Mouse (Mus musculus) B cell, adult 2 months (primary cell): Measurements from ENCODE around the gene Tnfsf9.

Experiments used
- DNase-seq, 2 experiments: peaks; one replicate each; pipeline ENCODE4 v3.0.0; 2022

Tnfsf9 gene

DNA sequence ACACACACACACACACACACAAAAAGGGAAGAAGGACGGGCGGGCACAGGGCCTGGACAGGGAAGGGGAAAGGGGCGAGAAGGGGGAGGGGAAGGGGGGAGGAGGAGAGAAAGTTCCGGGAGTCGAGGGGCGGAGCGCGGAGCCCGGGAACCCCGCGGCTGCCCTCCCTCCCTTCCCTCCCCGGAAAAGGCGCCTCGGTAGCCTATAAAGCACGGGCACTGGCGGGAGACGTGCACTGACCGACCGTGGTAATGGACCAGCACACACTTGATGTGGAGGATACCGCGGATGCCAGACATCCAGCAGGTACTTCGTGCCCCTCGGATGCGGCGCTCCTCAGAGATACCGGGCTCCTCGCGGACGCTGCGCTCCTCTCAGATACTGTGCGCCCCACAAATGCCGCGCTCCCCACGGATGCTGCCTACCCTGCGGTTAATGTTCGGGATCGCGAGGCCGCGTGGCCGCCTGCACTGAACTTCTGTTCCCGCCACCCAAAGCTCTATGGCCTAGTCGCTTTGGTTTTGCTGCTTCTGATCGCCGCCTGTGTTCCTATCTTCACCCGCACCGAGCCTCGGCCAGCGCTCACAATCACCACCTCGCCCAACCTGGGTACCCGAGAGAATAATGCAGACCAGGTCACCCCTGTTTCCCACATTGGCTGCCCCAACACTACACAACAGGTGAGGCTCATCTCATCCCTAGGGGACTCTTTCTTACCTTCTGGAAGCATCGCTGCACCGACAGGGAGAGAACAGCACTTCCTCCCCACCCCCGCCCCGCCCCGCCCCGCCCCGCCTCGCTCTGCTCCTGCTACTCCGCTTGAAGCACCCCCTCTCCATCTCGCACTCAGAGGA, at the start of gene Tnfsf9:
Tnfsf9 (plus strand) TSS at position 145 of the 854 bp plus-strand sequence.
- DNase-seq: peak; percentile 21 to 30

DNA sequence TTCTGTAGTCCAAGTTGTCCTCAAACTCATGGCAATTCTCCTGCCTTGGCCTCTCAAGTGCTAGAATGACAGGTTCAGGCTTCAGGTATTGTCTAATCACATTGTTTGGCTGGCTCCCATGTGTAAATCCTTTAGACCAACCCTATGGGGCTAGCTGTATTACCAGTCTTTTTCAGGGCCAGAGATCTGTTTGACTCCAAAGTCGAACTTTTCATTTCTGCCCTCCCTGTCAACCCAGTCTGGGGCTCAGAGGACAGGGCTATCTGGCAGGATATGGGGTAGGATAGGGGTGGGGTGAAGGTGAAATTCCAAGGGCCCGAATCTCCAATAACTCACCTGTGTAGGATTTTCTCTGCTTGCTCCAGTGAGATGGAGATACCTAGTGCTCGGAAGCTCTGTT, 48.9 kb upstream of the Tnfsf9 start:
- no peak for DNase-seq

DNA sequence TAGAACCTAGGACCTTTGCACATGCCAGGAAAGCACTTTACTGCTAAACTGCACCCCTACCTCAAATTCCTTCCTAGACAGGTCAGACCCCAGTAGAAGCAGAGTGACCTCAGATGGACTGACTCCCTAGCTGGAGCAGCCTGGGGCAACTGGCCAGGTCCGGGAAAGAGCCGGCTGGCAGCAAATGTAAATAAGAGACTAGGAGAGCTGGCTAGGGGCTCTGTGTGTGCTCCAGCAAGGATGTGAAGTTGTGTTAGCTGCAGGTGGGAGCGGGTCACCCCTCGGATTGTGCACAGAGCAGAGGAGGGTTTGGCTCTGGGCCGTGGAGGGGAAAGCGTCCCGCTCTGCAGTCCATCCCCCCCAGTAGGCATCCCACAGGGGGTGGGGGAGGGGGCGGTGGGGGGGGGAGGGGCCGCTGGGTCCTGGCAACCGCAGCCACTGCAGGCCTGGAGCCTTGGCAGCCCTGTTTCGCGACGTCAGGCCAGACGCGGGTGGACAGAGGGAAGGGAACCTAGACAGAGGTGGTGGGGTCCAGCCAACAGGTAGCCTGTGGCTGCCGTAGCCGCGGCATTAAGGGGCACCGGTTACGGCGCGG, 46.1 kb upstream of the Tnfsf9 start, which contains the start of gene Crb3:
Crb3 (plus strand) TSS at position 215 of the 595 bp plus-strand sequence.
- DNase-seq: no peak

DNA sequence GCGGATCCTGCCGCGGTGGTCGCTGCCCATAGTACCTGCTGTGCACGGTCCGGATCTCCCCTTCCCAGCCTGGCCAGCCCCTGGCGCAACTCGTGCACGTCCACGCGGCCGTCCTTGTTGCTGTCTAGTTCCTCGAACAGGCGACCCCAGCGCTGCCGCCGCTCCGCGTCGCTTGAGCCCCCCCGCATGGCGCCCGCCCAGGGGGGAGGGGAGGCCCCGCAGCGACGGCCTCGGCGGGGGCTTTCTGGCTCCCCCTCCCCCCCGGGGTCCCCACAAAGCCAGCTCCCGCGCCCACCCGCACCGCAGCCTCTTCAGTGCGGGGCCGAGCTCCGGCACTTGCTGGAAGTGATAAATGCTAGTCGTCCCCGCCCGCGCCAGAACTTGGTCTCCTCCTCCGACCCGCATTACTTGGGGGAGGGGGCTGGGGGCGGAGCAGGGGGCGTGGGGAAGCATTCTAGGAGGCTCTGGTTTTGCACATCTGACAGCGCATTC, 45.6 kb upstream of the Tnfsf9 start, which contains the start of gene Slc25a23:
Slc25a23 (minus strand) TSS at position 378 of the 492 bp plus-strand sequence.
- DNase-seq: peak; percentile 58 to 59

DNA sequence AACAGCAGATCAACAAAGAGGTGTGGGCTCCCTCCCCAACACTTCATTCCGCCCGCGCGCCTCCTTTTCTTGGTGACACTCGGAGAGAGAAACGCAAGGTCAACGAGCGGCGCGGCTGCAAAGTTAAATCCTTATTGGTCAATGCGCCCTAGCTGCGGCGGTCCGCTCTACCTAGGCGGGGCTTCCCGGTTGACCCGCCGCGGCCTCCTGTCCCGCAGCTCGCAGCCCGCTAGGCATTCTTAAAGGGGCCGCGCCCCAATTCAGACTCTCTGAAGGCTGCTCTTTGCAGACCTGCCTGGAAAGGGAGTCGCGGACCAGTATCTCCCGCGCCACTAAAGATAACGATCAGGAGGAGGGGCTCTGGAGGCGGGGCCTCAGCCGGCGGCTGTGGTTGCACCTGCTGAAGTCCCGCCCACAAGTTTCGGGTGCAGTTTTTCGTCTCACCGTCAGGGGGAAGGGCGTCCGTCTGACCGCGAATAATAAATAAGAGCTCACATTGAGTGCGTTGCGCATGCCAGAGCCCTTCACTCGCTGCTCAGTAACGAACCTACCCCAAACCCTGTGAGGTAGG, 44.8 kb upstream of the Tnfsf9 start:
- DNase-seq: peak; percentile 97 to 98

DNA sequence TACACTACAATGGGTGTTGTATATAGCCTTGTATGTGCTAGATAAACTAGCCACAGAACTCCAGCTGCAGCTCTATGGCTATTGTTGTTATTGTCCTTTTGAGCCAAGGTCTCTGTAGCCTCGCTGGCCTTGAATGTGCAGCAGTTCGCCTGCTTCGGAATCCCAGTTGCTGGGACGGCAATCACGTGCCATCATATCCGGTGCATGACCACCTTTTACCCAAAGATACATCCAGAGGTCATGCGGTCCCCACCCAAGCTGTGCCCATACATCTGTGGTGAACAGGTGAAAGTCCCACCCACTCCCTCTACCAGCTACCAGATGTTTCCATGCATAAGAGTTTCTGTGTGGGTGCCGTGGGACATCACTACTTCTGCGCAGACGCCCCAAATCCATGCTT, 44.1 kb upstream of the Tnfsf9 start:
- DNase-seq: peak; percentile 35 to 37

DNA sequence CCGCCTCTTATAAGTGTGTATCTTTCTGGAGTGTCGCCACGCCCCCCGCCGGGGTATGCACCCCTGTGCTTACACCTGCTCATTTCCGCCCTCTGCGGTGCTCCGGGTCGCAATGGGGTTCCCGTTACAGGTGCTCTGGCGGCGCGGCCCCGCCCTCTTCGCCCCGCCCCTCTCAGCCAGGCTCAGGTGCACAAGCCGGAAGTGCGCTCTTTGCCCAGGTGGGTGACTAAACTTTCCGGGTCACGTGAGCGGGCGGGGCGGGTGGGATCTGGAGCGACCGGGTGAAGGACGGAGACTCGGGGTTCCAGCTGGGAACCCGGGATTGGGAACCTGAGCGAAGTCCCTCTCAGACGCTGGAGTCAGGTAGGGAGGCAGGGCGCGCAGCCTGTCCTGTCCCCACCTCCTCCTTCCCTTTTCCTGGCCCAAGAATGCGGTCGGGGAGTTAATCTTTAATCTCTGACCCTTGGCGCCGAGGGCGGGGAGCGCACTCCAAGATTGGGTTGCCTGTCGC, 43.1 kb upstream of the Tnfsf9 start:
- DNase-seq: peak; percentile 66 to 71

DNA sequence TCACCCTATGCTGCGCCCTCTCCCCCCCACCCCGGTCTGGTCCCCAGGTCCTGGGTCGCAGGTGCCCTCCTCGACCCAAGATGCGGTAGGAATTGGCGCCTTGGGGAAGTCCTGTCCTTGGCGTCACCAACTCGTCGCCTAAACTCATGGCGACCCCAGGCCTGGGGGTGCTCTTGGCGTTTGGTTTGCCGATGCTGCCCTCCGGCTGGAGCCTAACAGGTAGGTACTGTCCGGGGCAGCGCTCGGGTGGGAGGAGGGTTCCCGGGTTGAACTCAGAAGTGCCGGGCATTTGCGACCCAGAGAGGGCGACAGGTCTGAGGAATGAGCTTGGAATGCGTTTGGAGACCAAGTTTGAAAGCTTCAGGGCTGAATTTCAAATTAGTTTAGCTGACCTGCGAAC, 42.6 kb upstream of the Tnfsf9 start:
- no peak for DNase-seq

DNA sequence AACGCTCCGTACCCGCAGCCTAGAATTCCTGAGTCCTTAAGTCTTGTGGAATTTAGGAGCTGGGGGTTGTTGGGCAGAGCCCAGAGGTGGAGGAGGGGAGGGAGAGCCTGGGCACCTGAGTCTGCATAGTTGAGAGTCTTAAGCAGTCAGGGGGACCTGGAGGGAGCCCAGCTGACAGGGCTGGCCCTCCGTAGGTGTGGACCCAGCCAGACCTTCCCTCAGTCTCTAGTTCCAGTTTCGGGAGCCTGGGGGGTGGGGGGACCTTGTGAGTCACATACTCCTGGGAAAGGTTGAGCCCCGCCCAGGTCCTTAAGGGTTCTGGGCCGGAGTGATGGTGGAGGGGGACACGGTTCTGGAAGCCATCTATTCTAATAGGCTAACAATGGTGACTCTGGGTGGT, 42.1 kb upstream of the Tnfsf9 start:
- no peak for DNase-seq

DNA sequence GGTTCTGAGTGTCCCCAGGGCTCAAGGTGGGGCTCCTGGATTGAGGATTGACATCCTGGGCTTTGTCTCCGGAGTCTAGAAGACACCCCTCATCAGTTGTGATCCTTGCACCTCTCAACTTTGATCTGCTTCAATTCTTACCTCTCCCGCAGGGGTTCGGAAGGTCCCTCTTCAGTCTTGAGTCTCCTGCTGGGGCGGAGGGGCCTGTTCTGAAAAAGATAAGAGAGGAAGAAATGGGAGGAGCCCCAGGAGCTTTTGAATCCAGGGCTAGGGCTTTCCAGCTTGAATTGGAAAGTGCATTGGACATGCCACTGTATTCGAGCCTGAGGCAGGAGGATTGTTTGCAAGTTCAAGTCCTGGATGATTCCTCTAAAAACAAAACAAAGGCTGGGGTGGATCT, 38.2 kb upstream of the Tnfsf9 start:
- DNase-seq: no peak

DNA sequence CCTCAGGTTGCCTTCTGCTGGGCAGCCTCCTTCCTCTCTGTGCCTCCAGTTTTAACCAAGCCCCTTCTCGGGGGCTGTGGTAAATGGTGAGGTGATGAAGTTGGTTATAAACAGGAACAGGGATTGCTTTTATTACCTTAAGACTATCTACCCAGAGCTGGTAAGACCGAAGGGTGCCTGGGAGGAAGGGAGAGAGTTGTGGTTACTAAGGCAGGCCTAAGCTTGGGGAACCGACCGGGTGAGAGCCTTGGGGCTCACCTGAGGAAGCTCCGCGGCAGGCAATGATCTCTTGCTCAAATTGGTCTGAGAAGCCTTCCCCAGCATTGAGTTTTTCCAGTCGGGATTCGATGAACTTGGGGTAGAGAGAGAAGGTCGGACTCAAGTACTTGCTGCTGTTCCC, 34.9 kb upstream of the Tnfsf9 start:
- no peak for DNase-seq

DNA sequence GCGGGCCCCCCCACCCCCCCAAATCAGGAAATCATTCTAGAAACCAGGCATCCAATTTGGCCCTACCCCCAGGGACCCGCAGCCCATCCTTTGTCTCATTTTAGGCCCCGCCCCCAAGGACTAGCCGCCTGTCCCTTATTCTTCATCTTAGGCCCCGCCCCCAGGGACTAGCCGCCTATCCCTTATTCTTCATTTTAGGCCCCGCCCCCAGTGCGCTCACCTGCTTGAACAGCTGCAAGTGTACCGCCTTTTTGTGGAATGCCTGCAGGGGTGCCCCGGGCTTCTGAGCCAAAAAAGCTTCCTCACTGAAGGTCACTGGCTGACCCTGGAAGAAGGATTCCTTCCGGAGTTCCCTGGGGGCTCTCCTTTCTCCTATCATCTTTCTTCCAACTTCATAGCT, 34.4 kb upstream of the Tnfsf9 start:
- DNase-seq: no peak

DNA sequence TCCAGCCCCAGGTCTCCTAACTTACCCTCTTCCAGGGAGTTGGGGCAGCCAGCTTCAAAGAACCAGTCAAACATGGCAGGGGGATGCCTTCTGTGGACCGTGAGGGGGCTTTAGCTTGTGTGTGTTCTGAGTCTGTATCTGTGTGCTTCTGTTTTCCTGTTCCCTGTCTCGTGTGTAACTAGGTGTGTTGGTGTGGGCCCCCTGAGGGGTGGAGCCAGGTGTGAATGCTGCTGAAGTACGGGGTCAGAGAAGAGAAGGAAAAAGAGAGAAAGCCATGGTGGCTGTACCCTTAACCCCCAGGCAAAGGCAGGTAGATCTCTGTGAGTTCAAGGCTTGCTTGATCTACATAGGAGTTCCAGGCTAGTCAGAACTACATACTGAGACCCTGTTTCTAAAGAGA, 28.2 kb upstream of the Tnfsf9 start:
- DNase-seq: no peak

DNA sequence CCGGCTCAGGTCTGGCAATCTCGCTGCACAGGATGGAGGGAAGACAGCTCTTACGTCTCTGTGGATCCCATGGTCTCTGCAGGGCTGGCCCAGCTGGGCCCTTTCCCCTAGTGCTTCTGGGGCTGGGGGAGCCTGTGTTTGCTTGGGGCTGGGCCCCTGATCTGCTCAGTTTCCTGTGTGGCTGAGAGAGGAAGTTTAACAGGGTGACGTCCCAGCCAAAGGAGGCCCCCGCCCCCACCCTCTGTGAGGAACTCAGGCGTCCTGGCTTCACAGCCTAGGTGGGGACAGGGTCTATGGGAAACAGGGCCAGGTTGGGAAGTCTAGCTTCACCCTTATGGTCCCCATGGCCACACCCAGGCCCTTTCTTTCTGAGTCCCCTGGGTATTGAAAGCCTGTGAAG, 26.8 kb upstream of the Tnfsf9 start, which contains the start of gene Dennd1c:
Dennd1c (minus strand) TSS at position 179 of the 400 bp plus-strand sequence.
- DNase-seq: peak; percentile 72 to 76

DNA sequence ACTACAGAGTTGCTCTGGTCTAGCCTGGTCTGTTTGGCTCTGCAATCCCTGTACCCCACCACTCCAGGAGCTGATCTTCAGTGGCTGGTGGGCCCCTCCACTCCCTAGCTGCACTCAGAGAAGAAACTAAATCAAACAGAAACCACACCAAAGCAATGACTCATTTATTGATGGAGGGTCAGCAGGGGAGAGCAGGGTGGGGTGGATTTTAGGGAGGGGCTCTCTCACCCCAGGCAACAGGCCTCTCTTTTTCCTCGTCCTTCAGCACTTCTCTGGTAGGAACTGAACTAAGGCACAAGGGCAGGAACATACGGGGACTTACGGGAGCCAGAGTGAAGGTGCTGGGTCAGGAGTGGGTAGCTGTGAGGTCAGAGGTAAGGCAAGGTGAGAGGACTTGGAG, 25.2 kb upstream of the Tnfsf9 start:
- DNase-seq: no peak

DNA sequence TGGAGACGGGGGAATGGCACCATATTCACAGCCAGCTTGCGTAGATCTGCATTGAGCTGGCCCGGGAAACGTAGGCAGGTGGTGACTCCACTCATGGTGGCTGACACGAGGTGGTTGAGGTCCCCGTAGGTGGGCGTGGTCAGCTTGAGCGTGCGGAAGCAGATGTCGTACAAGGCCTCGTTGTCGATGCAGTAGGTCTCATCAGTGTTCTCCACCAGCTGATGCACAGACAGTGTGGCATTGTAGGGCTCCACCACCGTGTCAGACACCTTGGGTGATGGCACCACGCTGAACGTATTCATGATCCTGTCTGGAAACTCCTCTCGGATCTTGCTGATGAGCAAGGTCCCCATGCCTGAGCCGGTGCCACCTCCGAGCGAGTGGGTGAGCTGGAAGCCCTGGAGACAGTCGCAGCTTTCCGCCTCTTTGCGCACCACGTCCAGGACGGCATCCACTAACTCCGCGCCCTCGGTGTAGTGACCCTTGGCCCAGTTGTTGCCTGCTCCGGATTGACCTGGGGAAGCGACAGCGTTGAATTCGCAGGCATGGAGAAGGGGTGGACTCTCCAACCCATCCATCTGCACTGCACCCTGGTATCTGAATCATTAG, 23.8 kb upstream of the Tnfsf9 start:
- no peak for DNase-seq

DNA sequence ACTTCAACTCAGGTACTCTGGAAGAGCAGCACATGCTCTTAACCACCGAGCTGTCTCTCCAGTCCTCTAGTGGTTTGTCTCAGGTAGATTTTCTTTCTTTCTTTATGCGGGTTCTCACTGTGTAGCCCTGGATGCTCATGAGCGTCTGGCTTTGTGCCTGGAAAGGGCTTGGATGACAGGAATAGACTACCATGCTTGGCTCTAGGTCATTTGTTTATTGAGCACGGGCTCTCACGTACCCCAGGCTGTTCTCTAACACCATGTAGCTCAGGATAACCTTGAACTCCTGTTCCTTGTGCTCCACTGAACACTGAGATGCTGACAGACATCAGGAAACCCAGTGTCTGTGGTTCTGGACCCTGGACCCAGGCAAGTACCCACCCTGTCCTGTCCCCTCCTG, 22.6 kb upstream of the Tnfsf9 start:
- DNase-seq: no peak

DNA sequence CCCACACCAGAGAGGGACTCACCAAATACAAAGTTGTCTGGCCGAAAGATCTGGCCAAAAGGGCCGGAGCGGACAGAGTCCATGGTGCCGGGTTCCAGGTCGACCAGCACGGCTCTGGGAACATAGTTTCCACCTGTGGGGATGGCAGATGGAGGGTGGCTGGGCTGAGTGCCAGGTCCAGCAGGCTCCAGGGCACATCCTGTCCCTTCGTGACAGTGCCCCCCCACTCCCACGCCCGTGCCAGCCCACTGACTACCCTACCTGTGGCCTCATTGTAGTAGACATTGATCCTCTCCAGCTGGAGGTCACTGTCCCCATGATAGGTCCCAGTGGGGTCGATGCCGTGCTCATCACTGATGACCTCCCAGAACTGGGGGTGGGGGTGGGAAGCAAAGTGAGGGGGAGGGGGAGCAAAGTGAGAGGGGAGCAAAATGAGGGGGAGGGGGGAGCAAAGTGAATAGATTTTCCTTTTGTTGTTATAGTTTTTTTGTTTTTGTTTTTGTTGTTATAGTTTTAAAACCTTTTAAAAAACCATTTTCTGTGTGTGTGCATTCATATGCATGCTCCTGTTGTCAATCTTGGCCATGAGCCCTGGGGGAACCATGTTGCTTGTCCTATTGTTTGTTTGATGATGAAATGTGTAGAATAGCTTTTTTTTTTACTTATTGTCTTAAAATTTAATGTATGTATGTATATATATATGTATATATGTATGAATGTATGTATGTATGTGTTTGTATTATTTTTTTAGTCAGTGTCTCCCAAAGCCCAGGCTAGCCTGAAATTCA, 19.0 kb upstream of the Tnfsf9 start:
- no peak for DNase-seq

DNA sequence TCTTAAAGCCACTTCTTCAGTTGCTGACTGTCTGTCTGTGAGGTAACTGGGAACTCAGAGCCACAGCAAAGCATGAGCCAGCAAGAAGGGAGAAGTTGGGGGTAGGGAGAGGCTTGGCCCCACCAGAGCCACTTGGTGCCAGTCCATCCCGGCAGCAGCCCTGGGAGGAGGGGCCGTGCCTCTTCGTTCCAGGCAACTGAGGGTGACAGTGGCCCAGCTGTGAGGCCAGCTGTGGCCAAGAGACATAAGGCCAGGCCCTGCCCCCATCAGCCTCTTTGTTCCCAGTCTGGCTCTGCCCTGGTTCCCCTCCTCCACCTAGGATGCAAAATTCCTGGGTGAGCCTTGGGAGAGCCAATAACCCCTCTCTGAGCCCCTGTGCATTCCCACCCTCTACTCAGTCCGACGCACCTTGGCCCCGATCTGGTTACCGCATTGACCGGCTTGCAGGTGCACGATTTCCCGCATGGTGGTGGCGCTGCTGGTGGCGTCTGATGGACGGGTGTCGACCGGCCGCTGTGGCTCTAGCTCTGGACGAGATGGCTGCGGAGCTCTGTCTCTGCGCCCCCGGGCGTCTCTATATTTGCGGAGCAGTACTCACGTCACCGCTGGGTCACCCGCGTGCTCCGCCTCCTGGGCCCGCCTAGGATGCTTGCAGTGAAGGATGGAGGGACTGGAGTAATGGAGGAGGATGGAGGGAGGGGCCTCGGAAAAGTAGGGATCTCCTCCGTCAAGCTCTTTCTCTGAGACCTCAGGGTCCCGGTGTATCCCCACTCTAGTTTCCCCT, 17.9 kb upstream of the Tnfsf9 start, which contains the start of gene Tubb4a:
Tubb4a (minus strand) TSS at position 734 of the 784 bp plus-strand sequence.
- DNase-seq: no peak

DNA sequence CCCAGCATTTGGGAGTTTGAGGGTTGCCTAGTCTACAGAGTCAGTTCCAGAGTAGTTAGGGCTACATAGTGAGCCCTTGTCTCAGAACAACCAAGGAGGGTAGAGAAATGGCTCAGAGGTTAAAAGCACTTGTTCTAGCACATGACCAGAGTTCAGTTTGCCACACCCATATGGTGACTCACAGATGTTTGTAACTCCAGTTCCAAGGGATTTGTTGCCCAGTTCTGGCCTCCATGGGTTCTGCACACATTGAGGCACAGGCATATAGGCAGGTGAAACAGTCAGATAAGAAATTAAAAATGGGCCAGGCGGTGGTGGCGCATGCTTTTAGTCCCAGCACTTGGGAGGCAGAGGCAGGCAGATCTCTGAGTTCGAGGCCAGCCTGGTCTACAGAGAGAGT, 10.9 kb upstream of the Tnfsf9 start:
- no peak for DNase-seq
